Mouse (Mus musculus): Measurements from ENCODE around the gene Tbc1d10a.

Tbc1d10a gene

DNA sequence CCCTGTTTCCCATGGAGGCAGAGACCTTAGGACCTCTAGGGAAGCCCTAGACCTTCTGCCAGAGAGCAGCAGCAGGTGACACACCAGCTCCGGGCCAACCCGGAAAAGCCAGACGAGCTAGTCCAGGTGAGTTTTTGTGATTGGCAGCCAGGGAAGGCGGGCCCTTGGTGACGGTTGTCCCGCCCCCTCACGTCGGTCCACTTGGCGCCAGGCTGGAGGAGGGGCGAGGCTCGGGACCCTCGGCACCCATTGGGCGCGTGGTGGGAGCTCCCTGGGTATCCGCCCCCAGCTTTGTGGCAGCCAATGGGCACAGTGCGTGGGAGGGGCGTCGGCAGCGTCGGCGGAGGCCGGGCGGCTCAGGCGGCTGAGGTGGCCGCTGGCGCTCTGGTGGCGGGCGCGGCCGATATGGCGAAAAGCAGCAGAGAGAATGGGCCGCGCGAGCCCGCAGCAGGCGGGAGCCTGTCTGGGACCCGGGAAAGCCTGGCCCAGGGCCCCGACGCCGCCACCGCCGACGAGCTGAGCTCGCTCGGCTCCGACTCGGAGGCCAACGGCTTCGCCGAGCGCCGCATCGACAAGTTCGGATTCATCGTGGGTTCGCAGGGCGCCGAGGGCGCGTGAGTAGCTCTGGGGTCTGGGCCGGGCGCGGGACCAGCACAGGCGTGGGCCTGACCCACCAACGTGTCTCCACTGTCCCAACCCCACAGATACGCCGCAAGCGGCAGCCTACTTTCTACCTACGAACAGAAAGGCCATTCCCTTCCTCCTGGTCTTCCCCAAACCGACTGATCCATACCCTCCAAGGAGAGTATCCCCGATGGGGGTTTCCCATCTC lies at the start of gene Tbc1d10a:
Tbc1d10a (plus strand) TSS at position 304 of the 832 bp plus-strand sequence.
- DNase-seq (ENCODE audit: low spot score), result peak; percentile 95

GRCm38 (mm10) chr11:4138964-4139363 lies 47.6 kb upstream of the Tbc1d10a start:
- no peak for DNase-seq (ENCODE audit: low spot score)

DNA sequence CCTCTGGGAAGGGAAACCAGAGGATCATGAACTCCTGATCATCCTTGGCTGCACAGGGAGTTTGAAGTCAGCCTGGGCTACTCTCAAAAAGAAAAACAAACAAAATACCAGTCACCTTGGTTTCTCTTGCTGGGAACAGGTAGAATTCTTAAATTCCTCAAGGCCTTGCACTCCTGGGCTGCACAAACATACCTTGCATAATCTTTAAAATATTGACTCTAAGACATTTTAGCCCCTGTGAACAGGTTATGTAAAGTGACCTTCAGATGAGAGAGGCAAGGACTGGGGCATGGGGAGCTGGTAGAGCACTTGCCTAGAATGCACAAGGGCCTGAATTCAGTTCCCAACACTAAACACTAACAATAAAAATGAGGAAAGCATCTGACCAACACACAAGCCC lies 45.1 kb upstream of the Tbc1d10a start:
- DNase-seq (ENCODE audit: low spot score), result no peak

DNA sequence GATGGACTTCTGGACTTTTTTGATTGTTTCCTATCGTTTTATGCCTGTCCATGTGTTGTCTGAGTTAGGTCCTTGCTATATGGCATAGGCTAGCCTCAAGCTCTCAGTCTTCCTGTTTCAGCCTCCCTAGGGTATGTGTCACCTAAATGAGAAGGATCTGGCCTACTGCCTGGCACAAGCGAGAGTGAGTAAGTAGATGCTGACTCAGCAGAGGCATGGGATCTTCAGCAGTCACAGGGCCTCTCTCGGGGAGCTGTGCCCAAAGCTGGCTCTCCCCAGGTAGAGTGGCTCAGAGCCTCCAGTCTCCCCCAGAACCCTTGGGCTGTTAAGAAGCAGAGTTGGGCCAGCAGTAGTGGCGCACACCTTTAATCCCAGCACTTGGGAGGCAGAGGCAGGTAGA lies 44.2 kb upstream of the Tbc1d10a start:
- no peak for DNase-seq (ENCODE audit: low spot score)

- DNase-seq (ENCODE audit: low spot score), result no peak
Measured at GRCm38 (mm10) chr11:4143281-4144062, 43.1 kb upstream of the Tbc1d10a start.

- no peak for DNase-seq (ENCODE audit: low spot score)
Measured at GRCm38 (mm10) chr11:4146381-4146780, 40.2 kb upstream of the Tbc1d10a start.

GRCm38 (mm10) chr11:4147098-4147497 lies 39.5 kb upstream of the Tbc1d10a start:
- no peak for DNase-seq (ENCODE audit: low spot score)

DNA sequence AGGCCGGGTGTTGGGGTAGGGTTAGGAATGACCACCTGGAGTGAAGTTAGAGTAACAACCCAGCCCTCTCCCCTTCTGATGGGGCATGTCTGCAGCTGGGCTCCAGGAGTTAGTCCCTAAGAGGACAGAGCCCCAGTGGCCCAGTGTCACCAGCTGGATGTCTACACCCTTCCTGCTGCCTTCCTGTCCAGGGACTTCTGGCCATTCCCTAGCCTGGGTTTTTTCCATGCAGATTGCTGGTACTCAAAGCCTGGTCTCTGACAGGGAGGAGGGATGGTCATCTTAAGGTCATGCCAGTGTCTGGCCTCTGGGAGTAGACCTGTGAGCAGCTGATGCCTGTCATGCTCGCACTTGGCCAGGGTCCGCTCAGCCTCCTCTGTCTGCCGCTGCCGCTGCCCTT lies 38.5 kb upstream of the Tbc1d10a start:
- DNase-seq (ENCODE audit: low spot score), result no peak

DNA sequence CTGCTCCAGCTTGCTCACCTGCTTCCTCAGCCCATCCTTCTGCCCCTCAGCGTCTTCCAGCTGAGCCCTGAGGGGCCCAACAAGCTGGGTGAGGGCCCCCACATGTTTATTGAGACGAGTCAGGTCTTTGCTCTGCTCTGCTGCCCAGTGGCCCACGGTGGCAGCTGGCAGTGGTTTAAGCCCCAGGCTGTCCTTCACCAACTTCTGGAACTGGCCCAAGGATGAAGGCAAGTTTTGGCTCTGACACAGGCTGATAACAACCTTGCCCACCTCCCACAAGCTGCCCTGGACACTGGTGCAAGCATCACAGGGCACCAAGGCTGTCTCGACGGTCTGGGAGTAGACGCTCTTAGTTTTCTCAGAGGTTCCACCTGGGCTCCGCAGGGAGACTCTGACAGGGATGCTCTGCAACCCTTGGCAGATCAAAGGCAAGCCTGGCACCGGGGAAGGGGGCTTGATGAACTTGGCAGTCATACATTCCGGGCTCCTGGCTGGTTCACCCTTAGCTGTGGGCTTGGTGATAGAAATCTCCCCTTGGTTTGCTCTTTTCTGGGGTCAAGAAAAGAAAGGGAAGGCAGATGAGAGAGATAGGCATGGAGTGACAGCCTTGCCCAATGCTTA lies 37.9 kb upstream of the Tbc1d10a start:
- DNase-seq (ENCODE audit: low spot score), result no peak

GRCm38 (mm10) chr11:4149886-4150285 lies 36.7 kb upstream of the Tbc1d10a start:
- DNase-seq (ENCODE audit: low spot score), result no peak

GRCm38 (mm10) chr11:4153694-4154093 lies 32.9 kb upstream of the Tbc1d10a start:
- DNase-seq (ENCODE audit: low spot score), result no peak

GRCm38 (mm10) chr11:4155641-4156040 lies 30.9 kb upstream of the Tbc1d10a start:
- no peak for DNase-seq (ENCODE audit: low spot score)

DNA sequence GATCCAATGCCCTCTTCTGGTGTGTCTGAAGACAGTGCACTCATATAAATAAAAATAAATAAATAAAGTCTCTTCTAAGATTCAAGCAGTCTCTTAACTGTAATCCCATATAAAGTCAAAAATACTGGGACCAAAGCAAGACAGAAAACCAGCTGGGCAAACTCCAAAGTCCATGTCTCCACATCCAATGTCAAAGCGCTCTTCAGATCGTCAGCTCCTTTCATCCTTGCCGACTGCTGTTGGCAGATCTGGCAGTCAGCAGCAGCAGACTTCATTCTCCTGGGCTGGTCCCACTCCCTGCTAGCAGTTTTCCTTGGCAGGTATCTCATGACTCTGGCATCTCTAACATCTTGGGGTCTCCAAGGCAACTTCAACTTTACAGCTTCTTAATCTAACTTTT lies 27.9 kb upstream of the Tbc1d10a start:
- no peak for DNase-seq (ENCODE audit: low spot score)

DNA sequence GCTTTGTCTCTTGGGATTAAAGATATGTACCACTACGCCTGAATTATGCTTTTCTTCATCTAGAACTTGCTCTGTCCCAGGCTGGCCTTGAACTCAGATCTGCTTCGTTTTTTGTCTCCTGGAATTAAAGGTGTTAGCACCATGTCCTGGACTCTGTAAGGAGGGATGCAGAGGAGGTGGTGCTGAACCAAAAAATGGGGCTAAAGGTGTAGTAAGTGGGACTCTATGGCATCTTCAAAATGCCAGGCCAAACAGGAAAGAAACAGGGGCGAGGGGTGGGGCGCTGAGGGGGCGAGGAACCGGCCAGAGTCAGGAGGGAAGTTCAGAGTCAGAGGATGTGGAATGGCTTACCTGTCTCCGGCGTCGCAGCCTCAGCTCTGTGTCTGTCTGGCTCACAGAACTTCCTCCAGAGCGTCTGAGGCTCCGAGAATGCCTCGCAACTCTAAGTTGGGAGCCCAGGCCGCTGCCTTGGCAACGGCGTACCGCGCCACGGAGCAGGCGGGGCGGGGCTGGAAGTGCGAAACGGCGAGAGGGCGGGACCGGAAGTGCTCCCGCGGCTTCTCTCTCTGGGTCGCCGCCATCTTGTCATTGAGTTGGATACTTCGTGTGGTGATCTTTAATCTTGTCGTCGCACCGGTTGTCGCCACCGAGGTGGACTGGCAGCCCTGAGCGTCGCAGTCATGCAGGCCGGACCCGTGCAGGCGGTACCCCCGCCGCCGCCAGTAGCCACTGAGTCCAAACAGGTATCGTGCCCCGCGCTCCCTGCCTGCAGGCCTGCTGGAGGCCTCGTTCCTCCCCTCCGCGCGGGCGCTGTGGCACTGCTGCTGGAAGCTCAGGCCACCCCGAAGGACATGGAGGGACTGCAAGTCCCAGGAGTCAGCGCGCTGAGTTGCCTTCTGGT lies 26.5 kb upstream of the Tbc1d10a start, which contains the start of the genes Ccdc157 and Sf3a1:
Ccdc157 (minus strand) TSS at position 486 of the 901 bp plus-strand sequence.
Sf3a1 (plus strand) TSS at position 543 of the 901 bp plus-strand sequence.
- DNase-seq (ENCODE audit: low spot score), result peak; percentile 85

GRCm38 (mm10) chr11:4160758-4161480 lies 25.7 kb upstream of the Tbc1d10a start:
- DNase-seq (ENCODE audit: low spot score), result no peak

DNA sequence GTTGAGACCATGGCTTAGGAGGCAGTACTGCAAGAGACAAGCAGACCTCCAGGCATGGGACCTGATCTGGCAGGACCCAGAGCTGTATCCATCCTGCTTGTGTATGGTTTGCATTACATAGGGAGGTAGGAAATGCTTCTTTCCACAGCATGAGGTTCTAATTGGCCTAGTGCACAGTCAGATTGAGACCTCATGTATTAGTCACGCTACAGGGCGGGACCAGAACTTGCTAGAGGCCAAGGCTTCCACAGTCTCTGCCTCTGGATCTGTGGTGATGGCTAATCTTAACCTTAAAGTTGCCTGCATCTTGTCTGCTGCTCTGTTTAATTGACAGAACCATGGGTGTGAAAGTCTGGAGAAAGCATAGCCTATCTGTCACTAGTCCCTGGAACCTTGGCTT lies 21.9 kb upstream of the Tbc1d10a start:
- no peak for DNase-seq (ENCODE audit: low spot score)

DNA sequence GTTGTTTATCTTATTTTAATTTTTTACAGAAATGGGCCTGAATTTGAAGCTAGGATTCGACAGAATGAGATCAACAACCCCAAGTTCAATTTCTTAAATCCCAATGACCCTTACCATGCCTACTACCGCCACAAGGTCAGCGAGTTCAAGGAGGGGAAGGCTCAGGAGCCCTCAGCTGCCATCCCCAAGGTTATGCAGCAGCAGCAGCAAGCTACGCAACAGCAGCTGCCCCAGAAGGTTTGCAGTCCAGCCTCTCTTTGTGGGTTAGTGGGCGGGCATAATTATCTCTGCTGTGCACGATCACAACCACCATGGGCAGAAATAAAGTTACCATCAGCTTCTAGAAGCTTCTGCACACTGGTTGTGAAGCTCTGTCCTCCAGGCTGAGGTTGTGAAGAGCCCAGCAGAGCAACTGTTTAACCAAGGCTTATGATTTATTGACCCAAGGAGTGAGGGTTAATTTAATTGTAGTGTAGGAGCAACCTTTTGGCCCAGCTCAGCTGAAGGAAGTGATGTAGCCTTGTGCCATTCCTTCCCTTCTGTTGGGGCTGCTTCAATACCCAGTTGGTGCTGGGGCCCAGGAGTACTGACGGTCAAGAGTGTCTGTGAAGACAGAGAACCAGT lies 20.0 kb upstream of the Tbc1d10a start:
- no peak for DNase-seq (ENCODE audit: low spot score)

DNA sequence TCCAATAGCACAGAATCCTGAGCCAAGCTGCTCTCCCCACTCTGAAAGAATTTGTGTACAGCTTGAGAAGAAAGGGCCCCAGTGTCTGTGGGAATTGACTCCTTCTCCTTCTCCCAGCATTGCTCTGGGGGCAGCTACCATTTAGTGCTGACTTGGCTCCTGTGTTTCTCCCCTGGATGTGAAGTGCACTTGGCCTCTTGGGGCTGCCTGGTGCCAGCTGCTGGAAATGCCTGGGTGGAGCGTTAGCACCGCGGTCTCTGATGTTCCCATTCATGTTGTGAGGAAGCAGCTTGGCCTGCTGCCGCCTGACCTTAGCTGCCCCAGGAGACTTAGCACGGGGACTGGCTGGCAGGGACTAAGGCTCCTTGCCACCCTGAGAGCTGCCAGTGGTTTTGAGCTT lies 12.0 kb upstream of the Tbc1d10a start:
- no peak for DNase-seq (ENCODE audit: low spot score)

GRCm38 (mm10) chr11:4177716-4178115 lies 8.9 kb upstream of the Tbc1d10a start:
- no peak for DNase-seq (ENCODE audit: low spot score)

DNA sequence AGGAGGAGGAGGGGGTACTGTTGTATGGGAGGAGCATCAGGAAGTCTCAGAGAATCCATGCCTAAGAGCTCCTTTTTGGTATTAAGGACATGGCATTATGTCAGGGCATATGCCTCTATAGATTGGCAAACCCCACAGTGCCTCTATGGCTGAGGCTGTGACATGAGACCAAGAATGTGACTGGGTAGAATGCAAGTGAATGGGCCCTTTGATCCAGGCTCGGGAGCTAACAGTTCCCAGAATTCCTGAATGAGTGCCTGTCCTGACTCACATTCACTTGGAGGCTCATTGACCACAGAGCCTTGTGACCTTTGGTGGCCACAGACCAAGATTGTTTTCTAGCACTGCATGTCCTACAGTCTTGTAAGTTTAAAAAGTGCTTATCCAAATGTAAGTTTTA lies 4.5 kb upstream of the Tbc1d10a start:
- no peak for DNase-seq (ENCODE audit: low spot score)
